Mouse (Mus musculus) cortical plate, adult 2 months (tissue): Measurements from ENCODE around the gene Tmem210. TPM values are rescaled to one million over a fixed set of nuclear protein-coding genes. Genes with fewer than 3 reads are reported as not detected.
A peak's percentile ranks its signal among the peaks of the same experiment; 100 is the strongest.

Experiments
- H3K27ac ChIP-seq: fragments of 200-500 bp; 2 replicates; pipeline ENCODE4 v1.5.1; 2012; ENCODE audit warnings: low read length, control low read depth, inconsistent platforms; ENCODE audit not compliant: insufficient read depth
- H3K4me1 ChIP-seq: fragments of 200-500 bp; 2 replicates; pipeline ENCODE4 v1.6.1; 2011; ENCODE audit warnings: low read length; ENCODE audit not compliant: control insufficient read depth, insufficient read depth
- H3K4me3 ChIP-seq: fragments of 200-500 bp; 2 replicates; pipeline ENCODE4 v1.5.1; 2011; ENCODE audit warnings: mild to moderate bottlenecking, low read length, control low read depth; ENCODE audit not compliant: insufficient read depth
- CTCF ChIP-seq: fragments of 200-500 bp; IDR thresholded peaks from 2 replicates; pipeline ENCODE4 v1.5.1; 2011; ENCODE audit warnings: mild to moderate bottlenecking, control low read depth, low read length; ENCODE audit not compliant: insufficient read depth; ENCODE audit errors: extremely low read depth
- POLR2A ChIP-seq: fragments of 200-500 bp; IDR thresholded peaks from 2 replicates; pipeline ENCODE4 v1.6.1; 2011; ENCODE audit warnings: mild to moderate bottlenecking, low read length, control low read depth; ENCODE audit not compliant: insufficient read depth; ENCODE audit errors: extremely low read depth
- polyA plus RNA-seq: library from polyadenylated mRNA; depleted of rRNA; stranded (reverse); fragments of >200 nt; gene quantifications from 2 replicates; pipeline ENCODE4 v1.2.3, GENCODE M21; 2012

Gene Tmem210
- polyA plus RNA-seq, 1 experiment = not detected

DNA sequence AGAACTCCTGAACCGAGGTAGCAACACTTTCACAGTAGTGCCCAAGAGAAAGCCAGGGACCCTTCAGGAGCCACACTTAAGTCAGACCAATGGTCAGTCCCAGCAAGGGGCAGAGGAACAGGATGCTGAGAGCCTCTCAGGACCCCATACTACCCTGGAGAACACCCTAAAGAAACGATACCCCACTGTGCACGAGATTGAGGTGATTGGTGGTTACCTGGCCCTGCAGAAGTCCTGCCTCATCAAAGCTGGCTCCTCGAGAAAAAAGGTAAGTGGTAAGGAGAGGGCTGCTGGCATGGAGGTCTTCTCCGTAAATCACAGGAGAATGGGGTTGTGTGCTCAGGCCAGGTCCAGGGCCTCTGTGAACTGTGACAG lies 23.7 kb upstream of the Tmem210 start:
- TF ChIP-seq POLR2A (no peak), CTCF (no peak)
- Histone ChIP-seq H3K4me1 (peaks cover 7% of the 10 kb centered on the region), H3K4me3 (peak overlapping the region; percentile 27), H3K27ac (peak overlapping the region; percentile 88)

DNA sequence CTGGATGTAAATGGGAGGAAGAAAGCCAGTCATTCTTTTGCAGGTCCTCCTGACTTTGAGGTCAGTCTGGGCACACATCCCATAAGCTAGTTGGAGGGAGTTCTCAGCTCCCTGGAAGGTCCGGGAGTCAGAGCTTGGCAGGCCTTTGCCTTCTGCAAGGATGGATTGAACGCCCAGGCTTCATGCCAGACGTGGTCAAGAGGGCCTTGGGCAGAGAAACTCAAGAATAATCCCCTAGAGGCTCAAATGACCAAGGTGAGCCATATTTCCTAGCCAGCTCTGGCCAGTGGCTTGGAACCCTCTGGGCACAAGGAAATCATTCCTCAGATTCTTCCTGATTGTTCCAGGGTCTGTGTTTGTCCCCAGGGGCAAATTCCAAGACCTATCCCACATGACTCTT lies 23.1 kb upstream of the Tmem210 start:
- Histone ChIP-seq H3K4me3 (peak overlapping the region; percentile 27), H3K27ac (peak overlapping the region; percentile 88; the same call in 1 of the 2 replicates), H3K4me1 (peaks cover 7% of the 10 kb centered on the region)
- TF ChIP-seq CTCF (no peak), POLR2A (no peak)

DNA sequence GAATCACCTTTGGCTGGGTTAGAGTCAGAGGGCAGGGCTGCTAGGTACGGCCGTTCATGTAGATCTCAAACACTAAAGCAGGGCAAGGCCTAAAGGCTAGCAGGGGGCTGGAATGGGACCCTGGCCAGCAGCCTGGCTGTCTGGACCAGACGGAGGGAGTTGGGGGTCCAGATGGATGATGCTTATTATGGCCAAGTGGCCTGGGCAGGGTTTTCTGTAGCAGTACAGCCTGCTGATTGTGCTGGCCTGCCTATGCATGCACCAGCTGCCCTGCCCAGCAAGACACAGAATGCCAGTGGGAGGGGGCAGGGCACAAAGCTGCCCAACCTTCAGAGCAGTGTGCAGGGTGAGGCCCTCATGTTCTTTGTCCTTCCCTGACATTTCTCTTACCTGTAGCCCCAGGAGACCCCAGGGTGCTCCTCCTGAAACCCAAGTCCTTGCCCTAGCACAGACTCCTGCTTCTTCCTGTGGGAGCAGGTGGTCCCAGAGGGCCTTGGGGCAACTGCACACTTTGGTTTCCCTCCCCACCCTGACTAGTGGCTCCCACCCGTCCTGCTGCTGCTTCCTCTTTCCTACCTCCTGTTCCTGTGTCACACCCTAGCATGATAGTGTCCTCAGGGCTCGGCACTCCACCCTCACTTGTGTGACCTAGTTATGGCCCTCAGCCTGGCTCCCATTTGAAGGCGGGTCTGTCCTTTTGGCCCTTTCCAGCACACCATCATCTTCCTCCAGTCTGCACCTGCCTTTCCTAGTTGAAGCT lies 21.9 kb upstream of the Tmem210 start:
- TF ChIP-seq CTCF = no peak
- peak; percentile 21; the same call in 1 of the 2 replicates for TF ChIP-seq POLR2A
- H3K4me3 ChIP-seq = peak overlapping the region; percentile 27
- H3K4me1 ChIP-seq = peaks cover 7% of the 10 kb centered on the region
- H3K27ac ChIP-seq = peak overlapping the region; percentile 88

DNA sequence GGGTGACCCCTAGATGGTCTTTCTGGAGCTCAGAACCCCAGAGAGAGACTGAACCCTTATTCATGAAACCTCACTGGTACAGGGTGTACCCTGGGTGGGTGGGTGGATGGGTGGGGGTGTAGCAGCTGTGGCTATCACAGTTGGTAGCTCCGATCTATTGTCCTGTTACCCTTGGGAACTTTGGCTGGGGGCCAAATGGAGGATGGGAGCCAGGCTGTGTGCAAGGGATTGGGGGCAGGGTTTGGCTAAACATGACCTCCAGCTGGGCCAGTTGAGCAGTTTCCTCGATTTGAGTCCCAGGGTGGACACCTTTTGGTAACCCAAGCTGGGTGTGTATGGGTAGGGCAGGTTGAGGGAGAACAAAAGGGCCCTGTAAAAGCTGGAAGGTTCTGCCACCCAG lies 21.2 kb upstream of the Tmem210 start:
- Histone ChIP-seq H3K27ac (peak overlapping the region; percentile 89), H3K4me3 (peak overlapping the region; percentile 27), H3K4me1 (peaks cover 7% of the 10 kb centered on the region)
- TF ChIP-seq POLR2A (no peak), CTCF (no peak)

GRCm38 (mm10) chr2:25267241-25267640 lies 20.7 kb upstream of the Tmem210 start:
- 0 out of 2 replicates have a peak, but pooled peaks have one; percentile 12 for TF ChIP-seq POLR2A
- TF ChIP-seq CTCF = no peak

GRCm38 (mm10) chr2:25267746-25268309 lies 20.1 kb upstream of the Tmem210 start:
- no peak overlapping the region for H3K4me3 ChIP-seq
- peak overlapping the region; percentile 7 for H3K27ac ChIP-seq
- peaks cover 7% of the 10 kb centered on the region for H3K4me1 ChIP-seq
- TF ChIP-seq CTCF (no peak), POLR2A (no peak)

More at GRCm38 (mm10) chr2:25267241-25267640, 20.7 kb upstream of the Tmem210 start:
- H3K27ac ChIP-seq = peak overlapping the region; percentile 89
- peaks cover 7% of the 10 kb centered on the region for H3K4me1 ChIP-seq
- no peak overlapping the region for H3K4me3 ChIP-seq

DNA sequence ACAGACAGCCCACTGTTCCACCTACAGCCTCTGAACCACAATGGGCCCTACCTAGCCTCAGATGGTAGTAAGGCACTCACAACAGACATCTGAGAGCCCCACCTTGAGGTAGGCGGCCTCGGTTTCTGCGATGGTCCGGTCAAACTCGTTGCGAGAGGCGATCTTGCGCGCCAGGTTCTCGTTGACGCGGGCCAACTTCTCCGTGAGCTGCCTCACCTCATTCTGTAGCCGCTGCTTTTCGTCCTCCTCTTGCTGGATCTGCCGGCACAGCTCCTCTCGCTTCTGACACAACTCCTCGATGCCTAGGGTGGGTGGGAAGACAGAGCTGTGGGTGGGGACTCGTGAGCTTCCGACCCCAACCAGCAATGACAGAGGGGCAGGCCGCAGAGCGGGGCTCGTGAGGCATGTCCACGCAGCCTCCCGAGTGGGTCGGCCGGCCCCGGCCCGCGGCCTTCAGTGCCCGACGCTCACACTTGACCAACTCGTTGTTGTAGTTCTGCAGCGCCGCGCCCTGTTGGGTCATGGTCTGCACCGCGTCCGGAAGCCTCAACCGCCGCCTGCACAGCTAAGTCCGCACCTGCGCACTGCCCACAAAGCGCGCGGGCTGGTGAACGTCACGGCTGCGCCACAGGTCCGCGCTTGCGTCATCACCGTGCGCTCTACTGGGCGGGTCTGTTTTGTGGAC lies 16.0 kb upstream of the Tmem210 start, which contains the start of the genes Ssna1 and Anapc2:
Gene Ssna1, minus strand, starts transcription at position 612 of the 685 bp plus-strand sequence.
Gene Anapc2, plus strand, starts transcription at position 652 of the 685 bp plus-strand sequence.
- Histone ChIP-seq H3K27ac (no peak within 1 kb of the TSS), H3K4me1 (no peaks in the 10 kb centered on the region; the same call in 1 of the 2 replicates)
- TF ChIP-seq CTCF = 0 out of 2 replicates have a peak, but pooled peaks have one; percentile 20
- TF ChIP-seq POLR2A = peak; percentile 92

DNA sequence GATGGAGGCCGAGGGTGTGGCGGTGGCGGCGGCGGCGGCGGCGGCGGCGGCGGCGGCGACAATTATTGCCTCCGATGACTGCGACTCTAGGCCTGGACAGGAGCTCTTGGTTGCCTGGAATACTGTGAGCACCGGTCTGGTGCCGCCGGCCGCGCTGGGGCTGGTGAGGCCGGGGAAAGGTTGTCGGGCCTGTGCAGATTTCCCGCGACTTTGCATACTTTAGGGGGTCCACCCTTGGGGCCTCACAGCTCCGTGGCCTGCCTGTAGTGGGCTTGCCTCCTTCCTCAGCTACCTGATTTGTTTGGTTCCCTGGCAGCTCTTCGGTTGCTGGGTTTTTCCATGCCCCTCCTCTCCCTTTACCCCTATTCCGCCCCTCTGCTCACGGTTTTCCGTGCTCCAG lies 15.4 kb upstream of the Tmem210 start:
- H3K4me3 ChIP-seq = peak overlapping the region; percentile 81
- H3K27ac ChIP-seq = no peak overlapping the region
- H3K4me1 ChIP-seq = no peaks in the 10 kb centered on the region; the same call in 1 of the 2 replicates
- no peak for TF ChIP-seq CTCF
- no peak for TF ChIP-seq POLR2A

More for the DNA sequence above, 16.0 kb upstream of the Tmem210 start, which contains the start of the genes Ssna1 and Anapc2:
- H3K4me3 ChIP-seq = peak within 1 kb of the TSS; percentile 81

GRCm38 (mm10) chr2:25273010-25273409 lies 14.9 kb upstream of the Tmem210 start:
- no peak for TF ChIP-seq CTCF
- no peak for TF ChIP-seq POLR2A
- H3K4me3 ChIP-seq = peak overlapping the region; percentile 81
- H3K4me1 ChIP-seq = no peaks in the 10 kb centered on the region; the same call in 1 of the 2 replicates
- H3K27ac ChIP-seq = no peak overlapping the region
